Comparison of ENCODE assay signal across 10 mouse cellular contexts in genomic region chr9:44119011-44119410, GRCm38 (mm10). TPM values are rescaled to one million over a fixed set of nuclear protein-coding genes. Genes with fewer than 3 reads are reported as not detected.
DNase-seq lines count a peak whose midpoint lies in the region; ATAC-seq and TF ChIP-seq lines count a peak whose summit lies in the region.
"Had no signal": no experiment of that assay in that cellular context is flagged by ENCODE, and none has a peak within 500 bp of the region (broad histone marks: within the 10 kb centered on the region; RNA-seq: fewer than 3 reads in every experiment).

No protein-coding gene starts in this region.

- WGBS in liver, embryonic 14.5 days (ENCODE audit: insufficient replicate concordance): 39% methylated on average over 5 of the region's 5 CpGs

- H3K9ac ChIP-seq in liver, embryonic 14.5 days (replicated peaks): no peak overlapping the region
- H3K9ac ChIP-seq: stomach, embryonic 15.5 days had no signal

- H3K27me3 ChIP-seq in liver, embryonic 14.5 days (ENCODE audit: control insufficient read depth, insufficient read depth, low read length): no peaks in the 10 kb centered on the region
- H3K27me3 ChIP-seq: stomach, embryonic 15.5 days had no signal

- no peak overlapping the region for H3K27ac ChIP-seq in liver, embryonic 14.5 days
- H3K27ac ChIP-seq: stomach, embryonic 15.5 days had no signal

- H3K4me2 ChIP-seq in liver, embryonic 14.5 days (ENCODE audit: low read depth): no peak overlapping the region
- H3K4me2 ChIP-seq: stomach, embryonic 15.5 days had no signal

- DNase-seq in embryo, embryonic 11 days: peak; percentile 45
- no peak for DNase-seq in embryo, embryonic 10.5 days (ENCODE audit: low spot score)
- peak; percentile 46 for DNase-seq in right cerebral cortex, postnatal 4 days
- no peak for DNase-seq in right cerebral cortex, postnatal 25 days
- DNase-seq in liver, embryonic 14.5 days (ENCODE audit: low read depth in 3 of 3, low spot score in 3 of 3): peak in 1 of 3 experiments; percentile 37
- peak; percentile 70 for DNase-seq in thymus, postnatal 25 days
- DNase-seq in cerebellum, adult 11 months: no peak
- DNase-seq in yolk sac, embryonic 10.5 days (ENCODE audit: low spot score): no peak
- DNase-seq: heart, adult 11 months had no signal

- ATAC-seq in liver, embryonic 14.5 days (ENCODE audit: insufficient read depth): no peak

- peak; percentile 89 for TF ChIP-seq CTCF in liver, embryonic 14.5 days (IDR thresholded peaks at IDR 0.05; ENCODE audit: low read depth)

- H3K4me3 ChIP-seq in liver, embryonic 14.5 days (ENCODE audit: insufficient read depth in 1 of 2, low read depth in 2 of 2, low read length in 2 of 2): no peak overlapping the region
- H3K4me3 ChIP-seq: stomach, embryonic 15.5 days had no signal

- no peaks in the 10 kb centered on the region for H3K9me3 ChIP-seq in liver, embryonic 14.5 days (ENCODE audit: control insufficient read depth, low read length)
- H3K9me3 ChIP-seq: stomach, embryonic 15.5 days had no signal

- peaks cover 2 to 4% of the 10 kb centered on the region in 2 experiments; a peak in 3 of 4 replicates for H3K4me1 ChIP-seq in liver, embryonic 14.5 days (replicated peaks; ENCODE audit: control insufficient read depth in 2 of 2, insufficient read depth in 2 of 2, low read length in 1 of 2)
- H3K4me1 ChIP-seq: stomach, embryonic 15.5 days had no signal

- no peaks in the 10 kb centered on the region for H3K36me3 ChIP-seq in liver, embryonic 14.5 days (replicated peaks; ENCODE audit: control insufficient read depth, insufficient read depth, low read depth)
- H3K36me3 ChIP-seq: stomach, embryonic 15.5 days had no signal

- no peak for TF ChIP-seq EP300 in liver, embryonic 14.5 days (IDR thresholded peaks at IDR 0.05; ENCODE audit: low read depth)

RNA-seq across cellular contexts. Expression of gene Rnf26, which starts 5.7 kb away (rescaled TPM):
- 21.9 and 26.2 TPM in 2 replicates for polyA plus RNA-seq in liver, embryonic 14.5 days (2012; rRNA removed)
- 29.4 and 34.3 TPM in 2 replicates for polyA plus RNA-seq in liver, embryonic 14.5 days (2014; fragmentation: Nextera tagmentation; extraction: Ambion mirVana)

RNA-seq across cellular contexts. Expression of gene Gm49380, which starts 5.7 kb away (rescaled TPM):
- polyA plus RNA-seq in liver, embryonic 14.5 days (2012; rRNA removed): 0.05 and 0.09 TPM in 2 replicates
- not detected in 2 replicates for polyA plus RNA-seq in liver, embryonic 14.5 days (2014; fragmentation: Nextera tagmentation; extraction: Ambion mirVana)

RNA-seq across cellular contexts. Expression of gene C1qtnf5, which starts 12.0 kb away (rescaled TPM):
- 0.24 and 0.27 TPM in 2 replicates for polyA plus RNA-seq in liver, embryonic 14.5 days (2012; rRNA removed)
- 0.27 and 0.30 TPM in 2 replicates for polyA plus RNA-seq in liver, embryonic 14.5 days (2014; fragmentation: Nextera tagmentation; extraction: Ambion mirVana)

RNA-seq across cellular contexts. Expression of gene Mcam, which starts 15.3 kb away (rescaled TPM):
- polyA plus RNA-seq in liver, embryonic 14.5 days (2012; rRNA removed): 6.1 and 6.2 TPM in 2 replicates
- polyA plus RNA-seq in liver, embryonic 14.5 days (2014; fragmentation: Nextera tagmentation; extraction: Ambion mirVana): 3.1 and 3.4 TPM in 2 replicates

RNA-seq across cellular contexts. Expression of gene Mfrp, which starts 17.5 kb away (rescaled TPM):
- polyA plus RNA-seq in liver, embryonic 14.5 days (2012; rRNA removed): not detected in 2 replicates
- polyA plus RNA-seq in liver, embryonic 14.5 days (2014; fragmentation: Nextera tagmentation; extraction: Ambion mirVana): not detected in 2 replicates

Comparison
In these comparisons a context has a peak if more than half of its experiments do, and no peak if none do; other contexts are left out.
1. DNase-seq: peak in embryo, embryonic 11 days (single experiment), right cerebral cortex, postnatal 4 days (single experiment) and thymus, postnatal 25 days (single experiment); none in embryo, embryonic 10.5 days (single experiment), right cerebral cortex, postnatal 25 days (single experiment), cerebellum, adult 11 months (single experiment) and yolk sac, embryonic 10.5 days (single experiment).